ENCODE assay signal across 14 mouse cellular contexts in the genomic region with DNA sequence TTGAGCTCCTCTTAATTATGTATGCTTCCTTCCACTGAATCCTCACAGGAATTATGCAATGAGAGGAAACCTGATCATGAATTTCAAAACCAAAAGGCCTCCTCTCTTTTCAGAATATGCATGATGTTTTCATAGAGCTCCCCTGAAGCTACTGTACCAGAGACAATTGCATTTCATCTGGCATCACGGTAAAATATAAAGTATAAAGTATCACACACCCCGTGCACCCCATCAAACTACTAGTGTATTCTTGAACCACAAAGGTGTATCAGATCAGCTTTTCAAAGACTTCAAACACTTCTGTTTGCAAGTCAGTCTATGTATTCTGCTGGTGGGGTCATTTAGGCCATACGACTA.
A peak's percentile ranks its signal among the peaks of the same experiment; 100 is the strongest.
DNase-seq lines count a peak whose midpoint lies in the region; ATAC-seq lines count a peak whose summit lies in the region.
"Had no signal": no experiment of that assay in that cellular context is flagged by ENCODE, and none has a peak within 500 bp of the region (broad histone marks: within the 10 kb centered on the region; RNA-seq: fewer than 3 reads in every experiment).

No protein-coding gene starts in this region.

- no peaks in the 10 kb centered on the region for H3K27me3 ChIP-seq in hindbrain, embryonic 13.5 days
- H3K27me3 ChIP-seq in midbrain, embryonic 12.5 days: no peaks in the 10 kb centered on the region
- no peaks in the 10 kb centered on the region for H3K27me3 ChIP-seq in neural tube, embryonic 14.5 days (ENCODE audit: control insufficient read depth, insufficient read depth, low read length)
- H3K27me3 ChIP-seq: CH12.LX; kidney, embryonic 15.5 days; lung, embryonic 15.5 days had no signal

- peak; percentile 50 for ATAC-seq in frontal cortex, adult (ENCODE audit: low TSS enrichment)
- 0 out of 2 replicates have a peak, but pooled peaks have one; percentile 39 for ATAC-seq in hindbrain, embryonic 13.5 days (ENCODE audit: low FRiP score)
- 0 out of 2 replicates have a peak, but pooled peaks have one; percentile 6 for ATAC-seq in midbrain, embryonic 12.5 days (ENCODE audit: low FRiP score, low read depth)
- ATAC-seq in neural tube, embryonic 14.5 days (ENCODE audit: low read depth): no peak
- ATAC-seq: intestine, postnatal 0 days had no signal

- no peaks in the 10 kb centered on the region for H3K36me3 ChIP-seq in hindbrain, embryonic 13.5 days
- no peaks in the 10 kb centered on the region for H3K36me3 ChIP-seq in midbrain, embryonic 12.5 days
- no peaks in the 10 kb centered on the region for H3K36me3 ChIP-seq in neural tube, embryonic 14.5 days (ENCODE audit: control insufficient read depth, insufficient read depth, low read length)
- H3K36me3 ChIP-seq: kidney, embryonic 15.5 days; lung, embryonic 15.5 days had no signal

- H3K4me1 ChIP-seq in hindbrain, embryonic 13.5 days (replicated peaks): peaks cover 4% of the 10 kb centered on the region
- no peaks in the 10 kb centered on the region for H3K4me1 ChIP-seq in midbrain, embryonic 12.5 days
- H3K4me1 ChIP-seq in neural tube, embryonic 14.5 days (ENCODE audit: control insufficient read depth, insufficient read depth, low read length): no peaks in the 10 kb centered on the region
- H3K4me1 ChIP-seq: lung, embryonic 15.5 days had no signal

- WGBS in hindbrain, embryonic 13.5 days: 68% methylated on average over 3 of the region's 3 CpGs
- 68% methylated on average over 3 of the region's 3 CpGs for WGBS in midbrain, embryonic 12.5 days
- WGBS in neural tube, embryonic 14.5 days: 59% methylated on average over 3 of the region's 3 CpGs

- no peak overlapping the region for H3K9ac ChIP-seq in hindbrain, embryonic 13.5 days
- no peak overlapping the region for H3K9ac ChIP-seq in midbrain, embryonic 12.5 days (replicated peaks)
- H3K9ac ChIP-seq in neural tube, embryonic 14.5 days (replicated peaks; ENCODE audit: low read depth, low read length): peak overlapping the region; percentile 37; the same call in 1 of the 2 replicates
- H3K9ac ChIP-seq: kidney, embryonic 15.5 days; liver, embryonic 14.5 days; lung, embryonic 15.5 days had no signal

- H3K4me2 ChIP-seq in hindbrain, embryonic 13.5 days: no peak overlapping the region
- H3K4me2 ChIP-seq in midbrain, embryonic 12.5 days (replicated peaks): no peak overlapping the region
- H3K4me2 ChIP-seq in neural tube, embryonic 14.5 days (ENCODE audit: low read depth, low read length): no peak overlapping the region
- H3K4me2 ChIP-seq: kidney, embryonic 15.5 days; lung, embryonic 15.5 days had no signal

- no peak for DNase-seq in frontal cortex, postnatal 10 days (ENCODE audit: low spot score in 2 of 2)
- DNase-seq in spleen, adult 18-20 months: no peak
- DNase-seq in spleen, postnatal 4 days (ENCODE audit: low spot score in 2 of 2): no peak
- no peak for DNase-seq in gastrocnemius, adult 8-10 months (ENCODE audit: low spot score in 2 of 2)

- peak overlapping the region; percentile 66 for H3K27ac ChIP-seq in hindbrain, embryonic 13.5 days
- H3K27ac ChIP-seq in midbrain, embryonic 12.5 days (replicated peaks): peak overlapping the region; percentile 40; the same call in 1 of the 2 replicates
- peak overlapping the region; percentile 74 for H3K27ac ChIP-seq in neural tube, embryonic 14.5 days (ENCODE audit: low read depth, low read length)
- H3K27ac ChIP-seq: kidney, embryonic 15.5 days; liver, embryonic 14.5 days; lung, embryonic 15.5 days; macrophage had no signal

- no peak overlapping the region for H3K4me3 ChIP-seq in hindbrain, embryonic 13.5 days
- H3K4me3 ChIP-seq in midbrain, embryonic 12.5 days: no peak overlapping the region
- no peak overlapping the region for H3K4me3 ChIP-seq in neural tube, embryonic 14.5 days (ENCODE audit: low read depth, low read length)
- H3K4me3 ChIP-seq: kidney, embryonic 15.5 days; lung, embryonic 15.5 days had no signal

- no peaks in the 10 kb centered on the region for H3K9me3 ChIP-seq in hindbrain, embryonic 13.5 days
- 0 out of 2 replicates have a peak, but pooled peaks cover 3% of the 10 kb centered on the region for H3K9me3 ChIP-seq in midbrain, embryonic 12.5 days
- H3K9me3 ChIP-seq in neural tube, embryonic 14.5 days (ENCODE audit: control insufficient read depth, low read length): no peaks in the 10 kb centered on the region
- H3K9me3 ChIP-seq: kidney, embryonic 15.5 days; lung, embryonic 15.5 days had no signal
